Mouse (Mus musculus): ENCODE data around the gene Rin3. TPM values are rescaled to one million over a fixed set of nuclear protein-coding genes. Genes with fewer than 3 reads are reported as not detected.
A peak's percentile ranks its signal among the peaks of the same experiment; 100 is the strongest.

Gene Rin3
- polyA plus RNA-seq, 1 experiment from 2014 or later: 1.9 TPM

DNA sequence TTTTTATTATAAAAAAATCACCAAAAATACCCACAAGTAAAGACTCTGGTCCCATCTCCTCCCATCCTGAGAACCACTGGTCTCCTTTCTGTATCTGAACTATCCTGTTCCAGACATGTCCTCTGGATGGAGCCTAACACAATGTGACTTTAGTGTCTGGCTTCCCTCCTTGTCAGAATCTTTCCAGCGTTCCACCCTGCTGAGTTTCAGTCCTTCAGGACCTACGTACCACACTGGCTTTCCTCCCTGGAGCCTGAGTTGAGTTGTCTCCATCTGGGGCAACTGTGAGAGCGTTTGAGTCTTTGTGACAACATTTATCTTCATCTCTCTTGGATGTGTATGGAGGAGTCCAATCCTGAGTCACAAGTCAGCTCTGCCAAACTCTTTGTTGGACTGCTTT lies 30.9 kb upstream of the Rin3 start:
- Histone ChIP-seq H3K4me2 (ENCODE audit: low read length) (no peak overlapping the region), H3K9ac (ENCODE audit: low read length) (no peak overlapping the region), H3K36me3 (ENCODE audit: control insufficient read depth, insufficient read depth, low read length) (no peaks in the 10 kb centered on the region), H3K4me1 (ENCODE audit: control insufficient read depth, insufficient read depth, low read length) (peaks cover 11% of the 10 kb centered on the region), H3K27me3 (replicated peaks; ENCODE audit: control insufficient read depth, insufficient read depth, low read length) (no peaks in the 10 kb centered on the region), H3K27ac (ENCODE audit: low read depth, low read length) (no peak overlapping the region), H3K9me3 (replicated peaks; ENCODE audit: control insufficient read depth, low read length) (no peaks in the 10 kb centered on the region), H3K4me3 (ENCODE audit: low read depth, low read length) (no peak overlapping the region)
- WGBS: 69% methylated on average over 3 of the region's 3 CpGs
- ATAC-seq: no peak
- peak; percentile 11 for DNase-seq (ENCODE audit: low spot score)

- WGBS: 86% methylated on average over 1 of the region's 1 CpGs
- Histone ChIP-seq H3K27ac (ENCODE audit: low read depth, low read length) (no peak overlapping the region), H3K4me3 (ENCODE audit: low read depth, low read length) (no peak overlapping the region), H3K36me3 (ENCODE audit: control insufficient read depth, insufficient read depth, low read length) (no peaks in the 10 kb centered on the region), H3K4me1 (ENCODE audit: control insufficient read depth, insufficient read depth, low read length) (peaks cover 11% of the 10 kb centered on the region), H3K9me3 (replicated peaks; ENCODE audit: control insufficient read depth, low read length) (no peaks in the 10 kb centered on the region), H3K9ac (ENCODE audit: low read length) (no peak overlapping the region), H3K4me2 (ENCODE audit: low read length) (no peak overlapping the region), H3K27me3 (replicated peaks; ENCODE audit: control insufficient read depth, insufficient read depth, low read length) (no peaks in the 10 kb centered on the region)
- no peak for DNase-seq (ENCODE audit: low spot score)
- ATAC-seq: no peak
Measured at GRCm38 (mm10) chr12:102252525-102252924, 30.3 kb upstream of the Rin3 start.

DNA sequence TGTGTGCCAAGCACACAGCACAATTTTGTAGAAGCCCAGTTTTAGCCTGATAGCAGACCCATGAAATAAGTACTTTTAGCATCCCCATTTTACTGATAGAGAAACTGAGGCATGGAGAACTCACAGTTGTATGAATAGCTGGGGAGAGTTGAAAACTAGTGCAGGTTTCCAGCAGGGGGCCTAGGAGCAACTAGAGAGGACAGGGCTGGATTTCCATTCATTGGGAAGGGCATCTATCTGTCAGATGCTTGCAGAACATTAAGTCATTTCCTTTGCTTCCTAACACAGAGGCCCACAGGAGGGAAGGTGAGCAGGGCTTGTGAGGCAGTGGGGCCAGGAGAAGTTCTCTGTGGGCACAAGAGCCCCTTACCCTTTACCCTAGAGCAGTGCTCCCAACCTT lies 27.8 kb upstream of the Rin3 start:
- ATAC-seq (no peak), DNase-seq (ENCODE audit: low spot score) (no peak)
- H3K4me2 ChIP-seq (ENCODE audit: low read length): no peak overlapping the region
- H3K4me3 ChIP-seq (ENCODE audit: low read depth, low read length): no peak overlapping the region
- no peak overlapping the region for H3K27ac ChIP-seq (ENCODE audit: low read depth, low read length)
- H3K4me1 ChIP-seq (ENCODE audit: control insufficient read depth, insufficient read depth, low read length): peaks cover 8% of the 10 kb centered on the region
- no peaks in the 10 kb centered on the region for H3K36me3 ChIP-seq (ENCODE audit: control insufficient read depth, insufficient read depth, low read length)
- no peaks in the 10 kb centered on the region for H3K9me3 ChIP-seq (replicated peaks; ENCODE audit: control insufficient read depth, low read length)
- no peak overlapping the region for H3K9ac ChIP-seq (ENCODE audit: low read length)
- H3K27me3 ChIP-seq (replicated peaks; ENCODE audit: control insufficient read depth, insufficient read depth, low read length): no peaks in the 10 kb centered on the region

DNA sequence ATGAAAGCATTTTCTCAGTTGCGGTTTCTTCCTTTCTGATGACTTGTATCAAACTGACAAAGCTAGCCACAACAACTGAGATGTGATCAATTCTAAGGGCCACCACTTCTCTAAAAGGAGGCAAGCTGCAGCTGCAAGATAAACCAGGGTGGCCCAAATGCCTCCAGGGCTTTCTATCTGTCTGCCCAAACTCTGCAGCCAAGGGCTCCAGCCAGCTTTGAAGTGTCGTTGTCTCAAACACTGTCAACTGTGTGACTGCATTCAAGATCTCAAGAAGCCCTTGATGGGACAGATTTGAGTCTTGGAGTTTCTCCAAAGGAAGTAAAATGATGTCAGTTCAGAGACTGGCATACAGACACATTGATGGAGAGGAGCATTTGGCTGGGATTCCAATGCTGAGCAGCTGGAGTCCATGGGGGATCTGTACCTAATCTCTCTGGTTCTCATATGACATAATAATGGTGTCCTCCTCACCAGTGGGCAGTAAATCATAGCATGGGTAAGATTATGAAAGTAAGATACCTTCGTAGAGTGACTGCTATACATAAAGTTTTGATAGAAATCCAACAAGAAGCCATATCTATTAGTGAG lies 24.2 kb upstream of the Rin3 start:
- ATAC-seq (no peak), DNase-seq (ENCODE audit: low spot score) (peak; percentile 17)
- 80% methylated on average over 3 of the region's 3 CpGs for WGBS
- Histone ChIP-seq H3K9ac (ENCODE audit: low read length) (no peak overlapping the region), H3K4me2 (ENCODE audit: low read length) (no peak overlapping the region), H3K27me3 (replicated peaks; ENCODE audit: control insufficient read depth, insufficient read depth, low read length) (no peaks in the 10 kb centered on the region), H3K36me3 (ENCODE audit: control insufficient read depth, insufficient read depth, low read length) (no peaks in the 10 kb centered on the region), H3K4me1 (ENCODE audit: control insufficient read depth, insufficient read depth, low read length) (no peaks in the 10 kb centered on the region), H3K9me3 (replicated peaks; ENCODE audit: control insufficient read depth, low read length) (no peaks in the 10 kb centered on the region), H3K4me3 (ENCODE audit: low read depth, low read length) (no peak overlapping the region), H3K27ac (ENCODE audit: low read depth, low read length) (no peak overlapping the region)

- no peaks in the 10 kb centered on the region for H3K9me3 ChIP-seq (replicated peaks; ENCODE audit: control insufficient read depth, low read length)
- H3K4me2 ChIP-seq (ENCODE audit: low read length): no peak overlapping the region
- DNase-seq (ENCODE audit: low spot score) (no peak), ATAC-seq (no peak)
- no peak overlapping the region for H3K4me3 ChIP-seq (ENCODE audit: low read depth, low read length)
- H3K36me3 ChIP-seq (ENCODE audit: control insufficient read depth, insufficient read depth, low read length): no peaks in the 10 kb centered on the region
- H3K4me1 ChIP-seq (ENCODE audit: control insufficient read depth, insufficient read depth, low read length): no peaks in the 10 kb centered on the region
- no peaks in the 10 kb centered on the region for H3K27me3 ChIP-seq (replicated peaks; ENCODE audit: control insufficient read depth, insufficient read depth, low read length)
- no peak overlapping the region for H3K9ac ChIP-seq (ENCODE audit: low read length)
- no peak overlapping the region for H3K27ac ChIP-seq (ENCODE audit: low read depth, low read length)
- WGBS: 73% methylated on average over 8 of the region's 8 CpGs
Measured at GRCm38 (mm10) chr12:102261933-102262396, 20.9 kb upstream of the Rin3 start.

- no peak overlapping the region for H3K4me3 ChIP-seq (ENCODE audit: low read depth, low read length)
- H3K27ac ChIP-seq (ENCODE audit: low read depth, low read length): no peak overlapping the region
- H3K36me3 ChIP-seq (ENCODE audit: control insufficient read depth, insufficient read depth, low read length): no peaks in the 10 kb centered on the region
- ATAC-seq: no peak
- DNase-seq (ENCODE audit: low spot score): no peak
- no peaks in the 10 kb centered on the region for H3K27me3 ChIP-seq (replicated peaks; ENCODE audit: control insufficient read depth, insufficient read depth, low read length)
- no peak overlapping the region for H3K4me2 ChIP-seq (ENCODE audit: low read length)
- H3K9me3 ChIP-seq (replicated peaks; ENCODE audit: control insufficient read depth, low read length): no peaks in the 10 kb centered on the region
- no peak overlapping the region for H3K9ac ChIP-seq (ENCODE audit: low read length)
- WGBS: 91% methylated on average over 2 of the region's 2 CpGs
- H3K4me1 ChIP-seq (ENCODE audit: control insufficient read depth, insufficient read depth, low read length): no peaks in the 10 kb centered on the region
Measured at GRCm38 (mm10) chr12:102262809-102263208, 20.0 kb upstream of the Rin3 start.

DNA sequence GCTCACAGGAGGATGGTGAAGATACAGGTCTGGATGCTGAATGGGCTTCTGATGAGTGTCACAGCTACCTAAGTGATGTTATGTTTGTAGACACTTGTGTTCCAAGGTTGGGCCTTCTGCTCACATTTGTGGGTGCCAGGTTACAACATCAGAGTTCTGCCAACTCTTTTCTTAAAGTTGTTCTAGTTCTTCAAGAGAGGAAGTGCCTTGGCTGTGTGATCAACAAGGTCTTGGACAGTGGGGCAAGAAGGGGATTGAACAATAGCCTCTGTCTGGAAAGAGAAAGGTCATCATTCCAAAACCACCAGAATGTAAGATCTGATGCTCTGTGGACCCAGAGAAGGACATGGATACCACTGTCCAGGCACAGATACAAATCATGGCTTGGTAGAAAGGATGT lies 19.6 kb upstream of the Rin3 start:
- no peak overlapping the region for H3K27ac ChIP-seq (ENCODE audit: low read depth, low read length)
- H3K27me3 ChIP-seq (replicated peaks; ENCODE audit: control insufficient read depth, insufficient read depth, low read length): no peaks in the 10 kb centered on the region
- H3K4me1 ChIP-seq (ENCODE audit: control insufficient read depth, insufficient read depth, low read length): no peaks in the 10 kb centered on the region
- no peak for ATAC-seq
- no peak overlapping the region for H3K4me2 ChIP-seq (ENCODE audit: low read length)
- H3K36me3 ChIP-seq (ENCODE audit: control insufficient read depth, insufficient read depth, low read length): no peaks in the 10 kb centered on the region
- no peaks in the 10 kb centered on the region for H3K9me3 ChIP-seq (replicated peaks; ENCODE audit: control insufficient read depth, low read length)
- H3K4me3 ChIP-seq (ENCODE audit: low read depth, low read length): no peak overlapping the region
- H3K9ac ChIP-seq (ENCODE audit: low read length): no peak overlapping the region
- DNase-seq (ENCODE audit: low spot score): no peak

- Histone ChIP-seq H3K27me3 (replicated peaks; ENCODE audit: control insufficient read depth, insufficient read depth, low read length) (no peaks in the 10 kb centered on the region), H3K4me1 (ENCODE audit: control insufficient read depth, insufficient read depth, low read length) (no peaks in the 10 kb centered on the region), H3K4me2 (ENCODE audit: low read length) (no peak overlapping the region), H3K36me3 (ENCODE audit: control insufficient read depth, insufficient read depth, low read length) (no peaks in the 10 kb centered on the region), H3K27ac (ENCODE audit: low read depth, low read length) (no peak overlapping the region), H3K4me3 (ENCODE audit: low read depth, low read length) (no peak overlapping the region), H3K9ac (ENCODE audit: low read length) (no peak overlapping the region), H3K9me3 (replicated peaks; ENCODE audit: control insufficient read depth, low read length) (no peaks in the 10 kb centered on the region)
- WGBS: 89% methylated on average over 8 of the region's 8 CpGs
- no peak for DNase-seq (ENCODE audit: low spot score)
- no peak for ATAC-seq
Measured at GRCm38 (mm10) chr12:102266433-102266832, 16.4 kb upstream of the Rin3 start.

DNA sequence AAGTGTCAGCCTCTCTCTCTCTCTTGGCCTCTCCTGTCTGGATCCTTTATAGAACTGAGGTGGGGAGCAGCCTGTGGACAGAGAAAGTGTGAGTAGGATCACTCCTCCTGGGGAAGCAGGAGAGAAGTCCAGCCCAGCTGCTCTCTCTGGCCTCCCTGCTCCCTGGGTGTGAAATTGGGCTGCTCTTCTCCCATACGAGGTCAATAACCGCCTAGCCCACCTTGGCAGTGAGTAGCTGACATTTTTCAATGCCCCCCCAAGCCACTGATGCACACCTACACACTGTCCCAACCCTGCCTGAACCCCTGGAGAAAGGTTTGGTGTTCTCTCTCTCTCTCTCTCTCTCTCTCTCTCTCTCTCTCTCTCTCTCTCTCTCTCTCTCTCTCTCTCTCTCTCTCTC lies 13.7 kb upstream of the Rin3 start:
- ATAC-seq (no peak), DNase-seq (ENCODE audit: low spot score) (no peak)
- Histone ChIP-seq H3K4me3 (ENCODE audit: low read depth, low read length) (no peak overlapping the region), H3K4me1 (ENCODE audit: control insufficient read depth, insufficient read depth, low read length) (no peaks in the 10 kb centered on the region), H3K9me3 (replicated peaks; ENCODE audit: control insufficient read depth, low read length) (no peaks in the 10 kb centered on the region), H3K4me2 (ENCODE audit: low read length) (no peak overlapping the region), H3K27ac (ENCODE audit: low read depth, low read length) (no peak overlapping the region), H3K36me3 (ENCODE audit: control insufficient read depth, insufficient read depth, low read length) (no peaks in the 10 kb centered on the region), H3K9ac (ENCODE audit: low read length) (no peak overlapping the region), H3K27me3 (replicated peaks; ENCODE audit: control insufficient read depth, insufficient read depth, low read length) (no peaks in the 10 kb centered on the region)
- 69% methylated on average over 2 of the region's 2 CpGs for WGBS
